Mouse (Mus musculus): ENCODE data around the gene Ush1g.

Gene Ush1g

GRCm38 (mm10) chr11:115267061-115267883 lies 54.6 kb downstream of the Ush1g start, which contains the start of gene Grin2c:
Gene Grin2c, minus strand, starts transcription at chr11:115267243.
- DNase-seq, result no peak

GRCm38 (mm10) chr11:115266400-115266778 lies 55.5 kb downstream of the Ush1g start:
- no peak for DNase-seq

GRCm38 (mm10) chr11:115265771-115266399 lies 56.0 kb downstream of the Ush1g start:
- no peak for DNase-seq

Measured in kidney, adult 9 months (tissue).